Mouse (Mus musculus) erythroid progenitor cell, adult 5-6 weeks (primary cell): ENCODE results near the gene Atg7. TPM values are rescaled to one million over a fixed set of nuclear protein-coding genes. Genes with fewer than 3 reads are reported as not detected.

ENCODE experiments used
- ATAC-seq: replicated peaks from 2 replicates; pipeline ENCODE4 v1.8.0; 2016; ENCODE audit warnings: moderate number of reproducible peaks, mild to moderate bottlenecking, moderate TSS enrichment, inconsistent platforms; ENCODE audit not compliant: poor library complexity, low FRiP score, severe bottlenecking
- total RNA-seq, 2 experiments: library from RNA; stranded (forward) in 1 of 2; stranded (reverse) in 1 of 2; fragments of 150-400 nt in 1 of 2; fragments of 186-747, 209-891 nt in 1 of 2; gene quantifications; 2 replicates each; pipeline versions ENCODE4 v1.2.3 to v1.2.4; 2015 to 2017; ENCODE audit warnings: low replicate concordance in 2 of 2

The Atg7 gene
- total RNA-seq, 2 experiments from 2014 or later, result 19.8 to 23.1 TPM

- no peak for ATAC-seq
Observed at GRCm38 (mm10) chr6:114840012-114840411, 197.1 kb downstream of the Atg7 start.

DNA sequence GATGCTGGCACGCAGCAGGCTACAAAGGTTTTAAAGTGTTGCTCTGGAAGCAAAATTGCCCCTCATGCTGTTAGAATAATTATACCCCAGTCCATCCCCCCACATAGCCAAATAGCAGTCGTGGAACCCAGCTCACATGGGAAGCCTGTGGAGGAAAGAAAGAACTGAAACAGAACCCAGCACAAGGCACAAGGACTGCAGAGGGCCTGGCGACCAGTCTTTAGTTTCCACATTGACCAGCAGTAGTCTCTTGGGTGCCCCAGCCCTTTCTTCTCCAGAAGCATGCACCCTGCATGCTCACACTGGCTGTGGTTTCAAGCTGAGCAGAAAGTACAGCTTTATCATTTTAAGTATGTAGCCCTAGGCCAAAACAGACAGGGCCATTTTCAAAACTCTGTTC lies 199.2 kb downstream of the Atg7 start:
- ATAC-seq, result no peak

DNA sequence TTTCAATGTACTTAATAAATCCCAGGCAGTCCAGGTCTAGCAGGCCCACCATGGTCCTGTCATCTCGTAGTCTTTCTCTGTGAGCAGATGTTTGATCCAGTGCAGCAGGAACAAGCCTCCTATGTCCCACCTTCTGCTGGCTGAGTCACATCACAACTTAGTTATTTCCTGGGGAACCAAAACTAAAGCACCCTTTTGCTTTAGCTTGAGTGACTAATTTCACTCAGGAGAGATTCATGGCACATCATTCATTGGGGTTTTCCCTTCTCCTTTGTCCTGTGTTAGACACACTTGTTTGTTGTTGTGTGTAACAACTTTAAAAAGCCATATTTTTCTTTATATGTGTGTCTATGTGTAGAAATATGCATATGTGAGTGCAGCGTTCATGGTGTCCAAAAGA lies 200.0 kb downstream of the Atg7 start:
- no peak for ATAC-seq

DNA sequence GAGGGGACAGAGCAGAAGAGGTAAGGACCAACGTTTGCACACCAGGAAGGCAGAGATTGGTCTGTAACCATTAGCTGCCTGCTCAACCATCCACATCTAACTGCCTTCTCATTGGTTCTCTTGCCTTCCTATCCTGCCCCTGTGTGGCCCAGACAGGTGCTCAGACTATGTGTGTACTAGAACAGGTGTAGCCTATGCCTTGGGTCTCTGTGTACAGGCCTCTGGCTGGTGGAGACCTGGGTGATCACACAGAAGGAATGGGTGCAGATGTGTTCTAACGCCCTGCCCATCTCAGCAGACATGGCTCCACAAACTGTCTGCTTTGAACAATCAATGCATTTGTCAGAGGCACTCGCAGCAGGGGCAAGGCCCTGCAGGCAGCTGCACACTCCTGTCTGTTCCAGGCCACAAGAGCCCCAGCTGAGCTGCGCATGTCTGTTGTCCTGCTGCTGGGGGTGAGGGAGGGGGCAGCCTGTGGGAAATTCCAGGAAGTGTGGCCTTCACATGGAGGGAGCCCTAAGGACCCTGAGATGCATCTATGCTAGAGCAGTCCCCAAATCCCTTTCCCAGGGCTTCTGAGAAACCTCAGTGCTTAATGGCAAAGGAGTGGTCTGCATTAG lies 203.4 kb downstream of the Atg7 start:
- no peak for ATAC-seq

DNA sequence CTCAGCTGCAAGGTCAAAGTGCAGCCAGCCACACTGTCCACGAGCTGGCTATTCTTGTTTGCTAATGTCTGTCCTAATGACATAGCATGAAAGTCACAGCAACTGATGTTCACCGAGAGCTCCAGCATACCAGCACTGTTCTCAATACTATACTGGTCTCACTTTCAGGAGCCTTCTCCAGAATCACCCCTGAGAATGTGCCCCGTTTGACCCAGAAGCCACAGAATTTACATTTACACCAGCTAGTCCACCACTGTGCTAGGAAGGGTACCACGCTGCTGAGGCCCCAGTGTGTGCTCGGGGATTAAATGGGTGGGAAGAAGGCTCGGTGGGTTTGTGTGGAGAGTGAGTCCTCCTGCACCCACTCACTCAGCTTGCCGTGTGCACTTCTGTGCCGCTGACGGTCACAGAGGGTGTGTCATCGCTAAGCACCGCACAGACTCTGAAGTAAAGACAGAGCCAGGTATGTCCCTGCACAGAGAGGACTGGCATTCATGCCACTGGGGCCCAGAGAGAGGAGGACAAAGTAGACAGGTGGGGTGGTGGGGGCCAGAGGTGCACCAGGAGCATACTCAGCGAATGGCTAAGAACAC lies 204.8 kb downstream of the Atg7 start:
- no peak for ATAC-seq

DNA sequence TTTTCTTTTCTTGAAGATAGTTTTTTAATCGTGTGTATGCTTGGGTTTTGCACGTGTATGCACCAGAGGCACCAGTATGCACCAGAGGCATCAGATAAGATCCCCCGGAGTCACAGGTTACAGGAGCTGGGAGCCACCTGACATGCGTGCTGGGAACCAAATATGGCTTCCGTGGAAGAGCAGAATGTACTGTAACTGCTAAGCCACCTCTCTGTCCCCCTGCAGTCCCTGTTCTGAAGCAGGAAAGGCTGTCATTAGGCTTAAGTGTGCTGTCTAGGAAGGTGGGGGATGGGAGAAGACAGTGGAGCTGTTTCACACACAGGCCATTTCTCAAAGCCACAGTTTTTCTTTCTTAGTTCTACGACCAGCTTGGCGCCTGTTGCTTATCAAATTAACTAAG lies 205.9 kb downstream of the Atg7 start:
- no peak for ATAC-seq

- no peak for ATAC-seq
Observed at GRCm38 (mm10) chr6:114849787-114850186, 206.9 kb downstream of the Atg7 start.

- no peak for ATAC-seq
Observed at GRCm38 (mm10) chr6:114851688-114852087, 208.8 kb downstream of the Atg7 start.

GRCm38 (mm10) chr6:114852739-114853138 lies 209.8 kb downstream of the Atg7 start:
- ATAC-seq, result no peak

DNA sequence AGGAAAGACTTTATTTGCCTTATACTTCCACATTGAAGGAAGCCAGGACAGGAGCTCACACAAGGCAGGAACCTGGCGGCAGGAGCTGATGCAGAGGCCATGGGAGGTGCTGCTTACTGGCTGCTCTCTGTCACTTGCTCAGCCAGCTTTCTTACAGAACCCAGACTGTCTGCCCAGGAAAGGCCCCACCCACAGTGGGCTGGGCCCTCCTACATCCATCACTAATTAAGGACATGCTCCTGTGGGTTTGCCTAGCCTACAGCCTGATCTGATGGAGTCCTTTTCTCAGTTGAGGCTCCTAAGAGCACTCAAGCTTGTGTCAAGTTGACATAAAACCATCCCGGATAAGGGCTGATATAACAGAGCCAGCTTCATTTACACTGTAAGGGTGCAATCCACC lies 211.5 kb downstream of the Atg7 start:
- no peak for ATAC-seq

DNA sequence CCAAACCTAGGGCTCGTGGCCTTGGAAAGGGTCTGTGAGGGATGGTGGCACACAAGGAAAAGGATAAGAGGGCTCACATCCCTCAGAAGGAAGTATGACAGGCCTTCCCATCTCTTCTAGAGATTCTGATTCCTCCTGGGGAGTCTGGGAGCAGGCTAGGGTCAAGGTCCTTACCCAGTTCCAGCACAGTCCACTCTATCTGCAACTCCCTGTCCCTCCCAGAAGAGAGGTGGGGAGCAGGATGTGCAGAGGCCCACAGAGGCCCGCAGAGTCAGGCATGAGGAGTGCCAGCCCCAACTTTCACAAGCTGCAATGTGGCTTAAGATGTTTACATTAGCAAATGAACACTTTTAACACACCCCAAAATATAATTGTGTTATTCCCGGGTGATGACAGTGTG lies 212.7 kb downstream of the Atg7 start:
- no peak for ATAC-seq

- ATAC-seq, result no peak
Observed at GRCm38 (mm10) chr6:114856501-114856900, 213.6 kb downstream of the Atg7 start.

- ATAC-seq, result no peak
Observed at GRCm38 (mm10) chr6:114857996-114858721, 215.3 kb downstream of the Atg7 start.

DNA sequence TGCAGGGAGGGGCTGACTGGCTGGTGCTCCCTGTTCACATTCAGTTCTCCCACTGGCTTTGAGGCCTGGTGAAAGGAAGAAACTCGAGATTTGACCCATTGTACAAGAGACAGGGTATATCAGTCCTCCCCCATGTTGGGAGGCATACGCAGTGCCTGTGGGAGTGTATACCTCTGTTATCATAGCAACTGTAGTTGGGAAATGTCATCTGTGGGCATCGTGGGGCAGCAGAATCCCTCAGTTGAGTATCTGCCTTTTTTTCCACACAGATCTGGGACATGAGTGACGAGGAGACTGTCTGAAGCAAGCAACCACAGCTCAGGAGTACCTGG lies 215.8 kb downstream of the Atg7 start:
- ATAC-seq, result no peak

DNA sequence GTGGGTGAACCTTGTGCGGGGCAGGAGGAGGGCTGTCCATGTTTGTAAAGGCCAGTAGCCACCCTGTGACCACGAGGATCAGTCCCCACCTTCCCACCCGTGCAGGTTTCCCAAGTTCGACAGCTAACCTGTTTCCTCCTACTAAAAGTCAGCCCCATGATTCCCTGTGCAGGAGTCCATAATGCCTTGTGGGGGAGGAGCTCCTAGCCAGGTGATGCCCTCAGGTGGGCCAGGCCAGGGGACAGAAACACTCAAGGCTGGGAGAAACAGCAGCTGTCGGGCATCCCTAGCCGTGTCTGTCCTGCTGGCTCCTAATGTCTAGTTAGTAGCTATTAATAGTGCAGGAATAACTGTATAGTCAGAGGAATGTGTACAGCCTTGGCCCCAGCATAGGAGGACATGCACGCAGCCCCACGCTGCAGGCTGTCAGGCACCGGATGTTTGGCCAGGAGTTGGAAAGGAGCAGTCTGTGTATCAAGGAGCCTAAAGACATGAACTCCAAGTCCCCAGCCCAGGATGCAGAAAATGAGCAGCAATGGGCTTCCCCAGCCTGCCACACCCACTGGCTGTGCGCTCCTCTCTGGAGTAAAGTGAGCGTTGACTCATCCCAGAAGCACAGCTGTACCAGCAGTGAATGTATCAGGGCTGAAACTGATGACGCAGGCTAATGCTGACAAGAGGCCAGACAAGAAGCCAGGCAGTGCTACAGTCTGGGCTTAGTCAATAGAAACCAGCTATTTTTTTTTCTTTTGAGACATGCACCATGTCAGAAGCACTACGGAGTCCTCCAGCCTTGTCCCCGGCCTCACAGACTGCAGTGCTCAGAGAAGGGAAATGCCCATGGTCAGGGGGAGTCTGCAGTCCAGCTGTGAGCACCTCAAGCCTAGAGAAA lies 218.0 kb downstream of the Atg7 start:
- no peak for ATAC-seq

DNA sequence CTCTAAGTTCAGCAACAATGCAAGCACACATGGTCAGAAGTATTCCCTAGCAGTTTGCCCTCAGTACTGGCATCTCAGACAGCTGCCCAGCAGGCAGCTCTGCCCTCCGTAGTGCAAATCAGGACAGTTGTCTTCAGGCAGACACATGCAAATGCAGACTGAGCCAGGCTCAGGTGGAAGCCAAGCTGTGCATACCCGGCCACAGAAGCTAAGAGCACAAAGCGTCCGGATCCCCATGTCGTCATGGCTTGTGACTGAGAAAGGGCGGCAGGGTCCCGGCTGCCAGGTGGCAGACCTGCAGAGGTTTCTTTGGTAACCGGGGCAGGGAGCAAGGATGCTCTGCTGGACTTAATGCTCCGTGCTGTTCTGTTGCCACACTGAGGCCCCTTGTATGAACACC lies 218.7 kb downstream of the Atg7 start:
- ATAC-seq, result no peak

DNA sequence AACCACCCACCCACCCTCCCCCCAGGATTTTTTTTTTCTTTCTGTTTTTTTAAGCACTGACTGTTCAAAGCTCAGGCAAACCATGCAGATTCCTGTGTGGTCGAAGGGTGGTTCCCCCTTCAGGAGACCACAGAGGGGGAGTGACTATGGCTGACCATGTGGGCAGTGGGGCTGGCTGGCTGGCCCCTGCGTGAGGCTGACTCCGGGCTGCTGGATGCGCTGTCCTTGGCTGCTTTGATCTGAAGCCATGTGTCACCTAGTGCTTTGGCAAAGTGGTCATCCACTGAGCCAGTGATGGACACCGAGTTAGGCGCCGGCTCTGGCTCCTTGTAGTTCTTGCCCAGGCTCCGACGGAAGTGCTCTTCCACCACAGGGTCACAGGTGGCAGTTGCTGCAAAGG lies 219.1 kb downstream of the Atg7 start:
- ATAC-seq, result no peak

GRCm38 (mm10) chr6:114863501-114863900 lies 220.6 kb downstream of the Atg7 start:
- no peak for ATAC-seq

DNA sequence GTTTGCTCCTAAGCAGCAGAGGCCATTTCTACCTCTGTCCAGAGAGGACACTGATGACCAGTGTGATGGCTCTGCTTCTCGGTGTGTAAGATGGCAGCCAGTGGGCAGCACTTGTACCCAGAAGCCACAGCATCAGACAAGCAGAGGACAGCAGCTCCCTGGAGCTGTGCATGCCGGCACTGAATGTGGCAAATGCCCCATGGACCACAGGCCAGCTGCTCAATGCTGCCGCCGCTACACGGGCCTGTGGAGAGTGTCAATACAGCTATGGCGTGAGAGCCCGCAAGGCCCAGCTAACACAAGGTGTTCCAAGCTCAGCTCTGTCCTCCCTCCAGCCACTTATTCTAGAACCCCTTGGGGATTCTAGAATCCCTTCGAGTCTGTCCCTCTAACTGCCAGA lies 221.5 kb downstream of the Atg7 start:
- ATAC-seq, result no peak

DNA sequence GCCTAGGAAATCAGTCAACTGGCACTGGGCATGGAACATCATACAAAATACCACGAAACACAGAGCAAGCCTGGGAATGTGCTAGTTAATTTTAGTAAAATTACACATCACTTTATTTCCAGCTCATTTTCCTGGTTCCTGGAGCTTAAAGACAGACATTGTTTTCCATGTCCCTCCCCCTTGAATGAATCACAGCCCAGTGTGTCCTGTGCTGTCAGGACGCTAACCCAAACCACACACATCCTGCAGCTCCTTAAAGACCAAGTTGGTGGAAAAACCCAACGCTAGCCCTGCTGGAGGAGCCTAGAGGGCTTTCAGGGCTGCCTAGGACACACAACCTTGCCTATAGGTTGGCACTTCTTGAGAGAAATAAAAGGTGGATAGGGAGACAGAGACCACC lies 223.2 kb downstream of the Atg7 start:
- ATAC-seq, result no peak

DNA sequence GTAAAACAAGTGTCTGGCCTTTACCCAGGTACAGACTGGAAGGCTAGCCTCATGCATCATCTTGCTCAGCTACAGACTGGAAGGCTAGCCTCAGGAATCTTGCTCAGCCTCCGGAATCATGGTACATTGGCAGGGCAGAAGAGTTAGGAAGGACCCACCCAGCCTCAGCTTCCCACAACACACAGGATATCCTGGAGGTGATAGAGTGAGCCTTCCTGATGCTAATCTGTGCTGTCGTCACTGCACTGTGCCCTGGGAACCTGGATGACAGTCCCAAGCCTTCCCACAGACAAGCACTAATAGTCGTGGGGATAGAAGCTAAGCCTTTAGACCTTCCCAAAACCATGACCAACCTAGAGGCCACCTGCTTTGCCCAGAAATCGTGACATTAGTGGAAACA lies 223.7 kb downstream of the Atg7 start:
- ATAC-seq, result no peak
